14 mouse cellular contexts compared by ENCODE assay signal in genomic region chr4:151804208-151804607, GRCm38 (mm10).
"Had no signal": no experiment of that assay in that cellular context is flagged by ENCODE, and none has a peak within 500 bp of the region (broad histone marks: within the 10 kb centered on the region; RNA-seq: fewer than 3 reads in every experiment).

No protein-coding gene starts in this region.

- ATAC-seq: intestine, embryonic 16.5 days had no signal

- H3K4me1 ChIP-seq: limb, embryonic 10.5 days; midbrain, embryonic 10.5 days had no signal

- H3K27me3 ChIP-seq: neural tube, embryonic 15.5 days had no signal

- DNase-seq: kidney, adult 8-10 months; kidney, postnatal 25 days; lung, postnatal 14 days; midbrain, embryonic 14.5 days; right cerebral cortex, adult 18-20 months; right cerebral cortex, postnatal 25 days; thymus, postnatal 36 days had no signal

- H3K9me3 ChIP-seq: limb, embryonic 10.5 days; midbrain, embryonic 10.5 days; neural tube, embryonic 15.5 days had no signal

- H3K27ac ChIP-seq: left cerebral cortex, adult 2 months; limb, embryonic 10.5 days; liver, embryonic 14.5 days; midbrain, embryonic 10.5 days; neural tube, embryonic 15.5 days had no signal

- H3K9ac ChIP-seq: liver, embryonic 14.5 days; neural tube, embryonic 15.5 days had no signal

- H3K36me3 ChIP-seq: limb, embryonic 10.5 days; midbrain, embryonic 10.5 days; neural tube, embryonic 15.5 days had no signal

- H3K4me2 ChIP-seq: neural tube, embryonic 15.5 days had no signal

- H3K4me3 ChIP-seq: left cerebral cortex, adult 2 months; limb, embryonic 10.5 days; midbrain, embryonic 10.5 days; myocyte; neural tube, embryonic 15.5 days had no signal
